Mouse (Mus musculus) c-Kit-positive CD71-positive TER-119-positive erythroid progenitor cells, embryonic 14.5 days (primary cell): Measurements from ENCODE around the gene Zdhhc13.

Source experiments
- DNase-seq: peaks from one replicate; pipeline ENCODE4 v3.0.0-alpha.2; 2013; ENCODE audit warnings: low spot score

Gene Zdhhc13

DNA sequence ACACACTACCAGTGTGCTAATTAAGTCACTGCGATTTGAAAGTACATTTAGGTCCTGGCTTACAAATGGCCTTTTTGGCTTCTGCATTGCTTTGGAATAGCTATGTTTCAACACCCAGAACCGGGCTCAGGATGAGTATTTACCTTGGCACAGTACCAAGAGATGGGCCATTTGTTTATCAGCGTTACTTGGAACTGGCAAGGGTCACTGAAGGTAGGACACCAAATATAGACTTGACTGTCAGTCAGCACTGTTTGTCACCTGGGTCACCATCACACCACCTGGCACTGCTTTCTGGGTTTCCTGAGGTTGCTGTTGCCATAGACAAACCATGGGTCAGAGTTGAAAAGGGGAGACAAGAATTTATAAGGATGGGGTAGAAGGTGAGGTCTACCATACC, 53.5 kb downstream of the Zdhhc13 start:
- DNase-seq: no peak

DNA sequence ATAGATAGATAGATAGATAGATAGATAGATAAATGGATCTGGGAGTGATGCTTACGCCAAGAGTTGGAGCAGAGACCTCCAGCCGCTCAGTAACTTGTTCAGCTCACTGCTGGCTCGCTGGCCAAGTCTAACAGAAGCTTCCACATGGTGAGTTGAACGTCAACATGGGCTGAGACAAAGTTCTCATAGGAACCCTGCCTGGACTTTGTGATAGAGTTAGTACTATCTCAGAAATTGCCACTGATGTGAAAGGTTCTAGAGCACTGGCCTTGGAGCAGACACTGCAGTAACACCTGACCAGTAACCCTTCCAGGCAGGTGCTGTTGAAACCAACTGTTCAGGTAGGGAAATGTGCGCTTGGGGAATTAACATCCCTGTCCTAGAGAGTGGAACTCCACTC, 54.7 kb downstream of the Zdhhc13 start:
- DNase-seq: no peak

DNA sequence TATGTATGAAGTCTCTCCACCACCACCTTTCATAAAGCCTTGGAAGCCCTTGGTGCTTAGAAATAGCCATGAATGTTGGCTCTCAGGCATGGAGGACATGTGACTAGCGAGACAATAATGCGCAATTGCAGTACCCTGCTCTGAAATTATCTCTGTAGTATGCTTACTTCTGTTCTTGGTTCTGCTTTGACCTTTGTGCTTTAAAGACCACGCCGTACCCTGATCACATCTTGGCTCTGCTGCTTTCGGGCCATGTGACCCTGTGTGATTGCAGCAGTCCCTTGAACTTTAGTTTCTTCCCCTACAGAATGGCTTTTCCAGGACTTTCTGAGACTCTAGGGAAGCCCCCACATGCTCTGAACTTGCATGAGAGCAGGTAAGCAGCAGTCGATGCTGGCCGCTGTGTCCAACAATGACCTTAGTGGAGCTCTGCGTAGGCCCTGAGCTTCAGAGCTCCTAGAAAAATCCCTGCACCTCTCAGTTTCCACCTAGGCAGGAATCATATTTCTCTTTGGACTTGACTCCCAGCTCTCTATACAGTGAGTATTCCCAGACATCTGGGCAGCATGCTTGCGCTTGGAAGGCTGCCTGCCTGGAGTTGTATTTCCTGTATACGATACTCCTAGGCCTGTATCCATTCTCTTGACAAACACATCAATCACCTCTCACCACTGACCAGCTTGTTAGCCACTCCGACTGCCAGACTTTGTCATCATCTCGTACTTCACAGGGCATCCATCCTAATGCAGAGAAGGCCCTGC, 56.6 kb downstream of the Zdhhc13 start:
- DNase-seq: no peak

DNA sequence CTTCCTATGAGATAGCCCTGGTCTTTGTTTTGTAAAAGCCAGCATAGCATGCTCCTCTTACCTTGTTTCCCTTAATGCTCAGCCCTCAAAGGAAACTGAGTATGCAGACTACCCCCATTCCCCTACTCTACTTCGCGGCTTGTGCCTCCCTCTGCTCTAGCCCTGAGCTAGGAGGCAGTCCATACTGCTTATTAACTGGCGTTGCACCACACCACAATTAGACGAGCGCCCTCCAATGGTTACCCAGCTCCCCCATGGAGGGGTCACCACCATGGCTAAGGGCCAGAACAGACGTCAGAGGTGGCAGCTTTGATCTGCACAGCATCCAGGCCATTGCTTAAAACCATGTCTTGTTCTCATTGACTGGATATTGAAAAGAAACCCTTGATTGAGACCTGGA, 58.0 kb downstream of the Zdhhc13 start:
- DNase-seq: no peak

DNA sequence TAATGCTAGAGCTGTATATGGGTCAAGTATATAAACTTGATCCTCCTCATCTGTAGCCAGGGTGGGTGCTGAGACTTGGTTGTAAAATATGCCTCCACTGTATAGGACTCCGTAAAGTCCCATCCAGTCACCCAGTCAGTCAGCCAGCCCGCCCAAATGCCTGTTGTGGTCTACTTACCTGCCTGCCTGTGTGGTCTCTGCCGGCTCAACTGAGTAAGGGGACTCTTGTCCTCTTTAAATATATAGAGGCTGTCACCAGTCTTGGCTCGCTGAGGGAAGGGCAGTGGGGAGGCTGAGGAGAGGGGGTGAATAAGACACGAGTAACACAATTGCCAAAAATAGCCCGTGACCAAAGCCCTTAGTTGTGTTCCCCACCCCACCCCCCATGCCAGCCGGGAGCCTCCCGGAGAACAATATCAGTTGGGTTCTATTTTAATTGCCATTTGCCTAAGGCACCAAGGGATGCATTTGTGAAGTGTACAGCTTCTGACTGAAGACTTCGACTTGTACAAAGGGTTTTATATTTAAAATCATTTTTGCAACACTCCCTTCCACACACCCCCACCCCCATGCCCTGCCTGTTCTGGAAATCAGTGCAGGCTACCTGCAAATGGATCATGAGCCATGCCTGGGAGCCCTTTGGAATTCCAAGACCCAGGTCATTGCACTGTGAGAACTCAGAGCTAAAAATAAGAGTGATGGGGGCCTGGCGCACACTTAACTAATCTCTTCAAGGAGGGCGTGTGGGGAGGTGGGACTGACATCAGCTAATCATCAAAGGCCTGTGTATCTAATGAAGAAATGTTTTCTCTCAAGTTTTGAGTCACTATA, 59.2 kb downstream of the Zdhhc13 start, which contains the start of gene Csrp3:
Gene Csrp3 (minus strand): TSS at position 214 of the 831 bp plus-strand sequence.
- DNase-seq: no peak

- DNase-seq: no peak
Observed at GRCm38 (mm10) chr7:48851529-48852104, 62.8 kb downstream of the Zdhhc13 start.

- DNase-seq: no peak
Observed at GRCm38 (mm10) chr7:48853496-48853895, 64.7 kb downstream of the Zdhhc13 start.

- DNase-seq: no peak
Observed at GRCm38 (mm10) chr7:48855461-48855860, 66.7 kb downstream of the Zdhhc13 start.

DNA sequence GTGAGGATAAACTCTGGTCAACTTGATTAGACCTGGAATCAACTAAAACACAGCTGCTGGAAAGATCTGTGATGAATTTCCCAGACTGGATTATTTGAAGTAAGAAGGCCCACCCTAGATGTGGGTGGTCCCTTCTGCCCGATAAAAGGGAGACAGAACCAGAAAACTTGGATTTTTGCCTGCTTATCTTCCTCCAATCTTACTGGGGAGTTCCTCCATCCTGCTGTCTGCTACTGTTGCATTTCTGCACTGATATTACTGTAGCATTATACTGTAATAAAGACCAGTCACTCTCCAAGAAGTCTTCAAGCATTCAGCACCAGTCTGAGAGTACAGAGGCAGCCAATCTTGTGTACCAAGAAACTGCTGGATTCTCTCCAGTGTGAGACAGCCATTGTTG, 69.5 kb downstream of the Zdhhc13 start:
- DNase-seq: no peak

GRCm38 (mm10) chr7:48859362-48859761, 70.6 kb downstream of the Zdhhc13 start:
- DNase-seq: no peak

- no peak for DNase-seq
Observed at GRCm38 (mm10) chr7:48860948-48861347, 72.1 kb downstream of the Zdhhc13 start.

DNA sequence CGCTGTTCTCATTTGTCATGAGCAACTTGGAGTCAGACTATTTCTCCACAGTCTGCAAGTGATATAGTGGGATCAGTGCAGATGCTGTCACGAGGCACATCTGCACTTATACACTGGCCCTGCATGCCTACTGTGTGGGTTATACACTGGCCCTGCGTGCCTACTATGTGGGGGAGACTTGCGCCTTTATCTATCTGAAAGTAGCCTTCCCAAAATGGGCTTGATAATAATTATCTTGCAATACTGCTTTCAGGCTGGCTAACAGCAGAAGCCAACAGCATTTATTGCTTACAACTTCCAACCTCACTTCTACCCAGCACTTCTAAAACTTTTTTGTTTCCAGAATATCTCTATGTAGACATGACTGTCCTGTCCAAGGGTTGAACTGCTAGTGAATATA, 73.0 kb downstream of the Zdhhc13 start:
- DNase-seq: no peak

GRCm38 (mm10) chr7:48864199-48864598, 75.4 kb downstream of the Zdhhc13 start:
- DNase-seq: no peak

- DNase-seq: no peak
Observed at GRCm38 (mm10) chr7:48864671-48865458, 76.1 kb downstream of the Zdhhc13 start.

GRCm38 (mm10) chr7:48867576-48867975, 78.8 kb downstream of the Zdhhc13 start:
- no peak for DNase-seq

DNA sequence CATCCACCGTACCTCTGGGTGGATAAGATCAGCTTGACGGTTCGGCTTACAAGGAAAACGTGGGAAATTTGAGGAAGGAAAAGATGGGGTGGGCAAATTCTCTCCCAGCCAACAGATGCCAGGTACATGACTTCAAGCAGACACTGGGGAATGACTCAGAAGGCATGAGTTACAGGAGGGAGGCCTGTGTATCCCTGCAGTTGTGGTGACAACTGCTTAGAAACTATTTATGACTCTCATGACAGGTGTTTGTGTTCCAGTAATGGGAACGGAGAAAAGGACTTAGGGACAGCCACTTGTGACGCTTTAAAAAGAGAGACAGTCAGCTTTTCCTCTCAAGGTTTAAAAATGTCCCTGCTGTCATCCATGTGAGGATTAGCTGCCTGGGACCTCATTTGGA, 81.3 kb downstream of the Zdhhc13 start:
- no peak for DNase-seq

- DNase-seq: no peak
Observed at GRCm38 (mm10) chr7:48870579-48871180, 81.9 kb downstream of the Zdhhc13 start.

GRCm38 (mm10) chr7:48871292-48871691, 82.5 kb downstream of the Zdhhc13 start:
- no peak for DNase-seq

DNA sequence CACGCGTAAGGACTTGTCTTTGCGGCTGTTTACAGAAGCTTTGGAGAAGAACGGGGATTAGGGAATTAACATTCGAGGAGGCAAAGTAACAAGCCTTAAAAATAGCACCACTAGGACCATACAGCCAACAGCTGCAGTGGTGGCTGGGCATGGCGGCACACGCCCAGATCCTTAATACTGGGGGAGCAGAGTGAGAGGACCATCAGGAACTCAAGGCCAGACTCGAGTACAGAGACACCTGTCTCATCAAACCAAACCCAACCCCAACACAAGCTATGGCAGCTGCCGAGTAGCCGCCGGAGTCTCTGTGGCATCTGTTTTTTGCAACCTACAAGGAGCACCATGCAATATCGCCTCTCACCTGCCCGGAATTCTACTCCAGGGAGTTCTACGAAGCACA, 86.3 kb downstream of the Zdhhc13 start:
- no peak for DNase-seq

DNA sequence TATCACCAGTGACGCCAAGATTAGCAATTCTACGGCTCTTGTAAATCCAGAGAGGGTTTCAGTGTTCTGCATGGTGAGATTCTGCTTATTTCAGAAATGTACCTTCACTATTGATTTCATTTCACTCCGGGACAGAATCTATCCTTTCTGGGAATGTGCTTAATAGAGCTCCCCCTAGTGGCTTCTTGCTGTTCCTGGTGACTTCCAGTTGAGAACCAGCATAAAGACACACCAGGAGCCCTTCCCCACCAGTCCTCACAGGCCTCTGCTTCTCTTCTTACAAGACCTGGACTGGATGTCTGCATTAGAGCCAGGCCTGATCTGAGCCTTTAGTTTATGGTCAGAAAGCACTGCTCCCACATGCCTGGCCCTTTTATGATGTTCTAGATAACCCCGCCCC, 87.7 kb downstream of the Zdhhc13 start:
- peak; percentile 59 for DNase-seq
